Mouse (Mus musculus) erythroblast, embryonic 14.5 days (primary cell): Measurements from ENCODE around the gene Ccdc186. TPM values are rescaled to one million over a fixed set of nuclear protein-coding genes. Genes with fewer than 3 reads are reported as not detected.
"Not testable (repeated sequence)": the region's sequence is repeated elsewhere in the genome, so short reads cannot be mapped to it uniquely, and the experiment has no call there.

Experiments
- H3K27me3 ChIP-seq: 2 replicates; pipeline ENCODE4 v1.6.1; 2012; ENCODE audit warnings: inconsistent platforms; ENCODE audit not compliant: control insufficient read depth
- H3K36me3 ChIP-seq: 2 replicates; pipeline ENCODE4 v1.6.1; 2012; ENCODE audit warnings: mild to moderate bottlenecking, inconsistent platforms; ENCODE audit not compliant: control insufficient read depth
- H3K4me1 ChIP-seq: 2 replicates; pipeline ENCODE4 v1.6.1; 2012; ENCODE audit warnings: inconsistent platforms; ENCODE audit not compliant: control insufficient read depth
- H3K4me3 ChIP-seq: replicated peaks from 2 replicates; pipeline ENCODE3; 2012; ENCODE audit warnings: moderate library complexity, mild to moderate bottlenecking, inconsistent platforms
- H3K9me3 ChIP-seq: 2 replicates; pipeline ENCODE4 v1.6.1; 2012; ENCODE audit warnings: low read length, inconsistent platforms, mixed read lengths; ENCODE audit not compliant: control insufficient read depth
- GATA1 ChIP-seq: IDR thresholded peaks from 2 replicates; pipeline ENCODE4 v1.6.1; 2012; ENCODE audit warnings: low read length, inconsistent platforms, mixed read lengths
- TAL1 ChIP-seq: IDR thresholded peaks from 3 replicates; pipeline ENCODE4 v1.6.1; 2012; ENCODE audit warnings: low read length, inconsistent platforms, mixed read lengths
- polyA plus RNA-seq: library from polyadenylated mRNA; stranded (reverse); fragments of >175 nt; gene quantifications from 2 replicates; pipeline ENCODE4 v1.2.3, GENCODE M21; 2012

Ccdc186 gene
- polyA plus RNA-seq, 1 experiment = 0.17 TPM

- no peak overlapping the region for H3K4me3 ChIP-seq
- H3K36me3 ChIP-seq = no peaks in the 10 kb centered on the region
- H3K9me3 ChIP-seq = no peaks in the 10 kb centered on the region
- no peaks in the 10 kb centered on the region for H3K27me3 ChIP-seq
- TF ChIP-seq TAL1 (no peak), GATA1 (no peak)
- H3K4me1 ChIP-seq = no peaks in the 10 kb centered on the region
These were observed 60.3 kb downstream of the Ccdc186 start for GRCm38 (mm10) chr19:56761727-56762126.

- TF ChIP-seq GATA1 (no peak), TAL1 (no peak)
- Histone ChIP-seq H3K4me1 (no peaks in the 10 kb centered on the region), H3K36me3 (no peaks in the 10 kb centered on the region), H3K27me3 (no peaks in the 10 kb centered on the region), H3K4me3 (no peak overlapping the region), H3K9me3 (no peaks in the 10 kb centered on the region)
These were observed 60.9 kb downstream of the Ccdc186 start for GRCm38 (mm10) chr19:56761096-56761495.

GRCm38 (mm10) chr19:56760306-56760940 is 61.6 kb downstream of the Ccdc186 start:
- Histone ChIP-seq H3K9me3 (no peaks in the 10 kb centered on the region), H3K27me3 (no peaks in the 10 kb centered on the region), H3K4me3 (no peak overlapping the region), H3K36me3 (no peaks in the 10 kb centered on the region), H3K4me1 (no peaks in the 10 kb centered on the region)
- TF ChIP-seq GATA1 = no peak
- no peak for TF ChIP-seq TAL1

- Histone ChIP-seq H3K4me1 (no peaks in the 10 kb centered on the region), H3K4me3 (no peak overlapping the region), H3K36me3 (no peaks in the 10 kb centered on the region), H3K27me3 (no peaks in the 10 kb centered on the region), H3K9me3 (no peaks in the 10 kb centered on the region)
- TF ChIP-seq TAL1 = no peak
- TF ChIP-seq GATA1 = no peak
These were observed 62.2 kb downstream of the Ccdc186 start for GRCm38 (mm10) chr19:56759740-56760139.

GRCm38 (mm10) chr19:56758311-56758710 is 63.7 kb downstream of the Ccdc186 start:
- no peak for TF ChIP-seq GATA1
- TF ChIP-seq TAL1 = no peak
- Histone ChIP-seq H3K36me3 (no peaks in the 10 kb centered on the region), H3K4me3 (no peak overlapping the region), H3K27me3 (no peaks in the 10 kb centered on the region), H3K4me1 (no peaks in the 10 kb centered on the region), H3K9me3 (no peaks in the 10 kb centered on the region)

GRCm38 (mm10) chr19:56756412-56756811 is 65.6 kb downstream of the Ccdc186 start:
- TF ChIP-seq GATA1 (no peak), TAL1 (no peak)
- no peaks in the 10 kb centered on the region for H3K9me3 ChIP-seq
- H3K27me3 ChIP-seq = no peaks in the 10 kb centered on the region
- H3K4me3 ChIP-seq = no peak overlapping the region
- no peaks in the 10 kb centered on the region for H3K36me3 ChIP-seq
- H3K4me1 ChIP-seq = no peaks in the 10 kb centered on the region

- H3K9me3 ChIP-seq, H3K36me3 ChIP-seq, H3K4me1 ChIP-seq, H3K4me3 ChIP-seq, H3K27me3 ChIP-seq: not testable (repeated sequence)
These were observed 67.5 kb downstream of the Ccdc186 start for GRCm38 (mm10) chr19:56754456-56754855.

- TF ChIP-seq TAL1 (no peak), GATA1 (no peak)
- Histone ChIP-seq H3K36me3 (no peaks in the 10 kb centered on the region), H3K9me3 (no peaks in the 10 kb centered on the region), H3K4me3 (no peak overlapping the region), H3K4me1 (no peaks in the 10 kb centered on the region), H3K27me3 (no peaks in the 10 kb centered on the region)
These were observed 71.3 kb downstream of the Ccdc186 start for GRCm38 (mm10) chr19:56750709-56751108.

GRCm38 (mm10) chr19:56749343-56749742 is 72.6 kb downstream of the Ccdc186 start:
- Histone ChIP-seq H3K4me1 (no peaks in the 10 kb centered on the region), H3K9me3 (no peaks in the 10 kb centered on the region), H3K36me3 (no peaks in the 10 kb centered on the region), H3K27me3 (no peaks in the 10 kb centered on the region), H3K4me3 (no peak overlapping the region)
- TF ChIP-seq GATA1 = no peak
- no peak for TF ChIP-seq TAL1

GRCm38 (mm10) chr19:56747878-56748277 is 74.1 kb downstream of the Ccdc186 start:
- no peaks in the 10 kb centered on the region for H3K9me3 ChIP-seq

More at GRCm38 (mm10) chr19:56747878-56748277, 74.1 kb downstream of the Ccdc186 start:
- Histone ChIP-seq H3K4me1 (no peaks in the 10 kb centered on the region), H3K36me3 (no peaks in the 10 kb centered on the region), H3K4me3 (no peak overlapping the region), H3K27me3 (no peaks in the 10 kb centered on the region)
- TF ChIP-seq TAL1 (no peak), GATA1 (no peak)
